In genomic region chr10:67075931-67076878, GRCm38 (mm10) we compare ENCODE assay signal across 10 mouse cellular contexts. TPM values are rescaled to one million over a fixed set of nuclear protein-coding genes. Genes with fewer than 3 reads are reported as not detected.
DNase-seq lines count a peak whose midpoint lies in the region; ATAC-seq and TF ChIP-seq lines count a peak whose summit lies in the region.
"Had no signal": no experiment of that assay in that cellular context is flagged by ENCODE, and none has a peak within 500 bp of the region (broad histone marks: within the 10 kb centered on the region; RNA-seq: fewer than 3 reads in every experiment).

No protein-coding gene starts in this region.

- no peaks in the 10 kb centered on the region for H3K9me3 ChIP-seq in limb, embryonic 10.5 days (replicated peaks)
- no peaks in the 10 kb centered on the region for H3K9me3 ChIP-seq in intestine, postnatal 0 days (ENCODE audit: control insufficient read depth)
- H3K9me3 ChIP-seq: stomach, embryonic 15.5 days had no signal

- 15% methylated on average over 21 of the region's 21 CpGs for WGBS in cerebellum, adult 2 months
- 80% methylated on average over 21 of the region's 21 CpGs for WGBS in limb, embryonic 10.5 days
- 76% methylated on average over 21 of the region's 21 CpGs for WGBS in intestine, postnatal 0 days
- WGBS in lung, adult 2 months: 70% methylated on average over 21 of the region's 21 CpGs

- peak; percentile 94 for DNase-seq in heart, adult 11 months
- no peak for DNase-seq in heart, postnatal 4 days
- peak; percentile 87 to 94 for DNase-seq in cerebellum, adult 2 months
- DNase-seq in kidney, adult 8-10 months: peak; percentile 47 to 49
- peak; percentile 33 for DNase-seq in limb, embryonic 10.5 days (ENCODE audit: low spot score)
- no peak for DNase-seq in lung, adult 2 months
- no peak for DNase-seq in lung, adult 18-20 months

- peak overlapping the region; percentile 85 for H3K27ac ChIP-seq in cerebellum, adult 2 months (ENCODE audit: insufficient read depth, low read length)
- no peak overlapping the region for H3K27ac ChIP-seq in limb, embryonic 10.5 days
- no peak overlapping the region for H3K27ac ChIP-seq in intestine, postnatal 0 days (ENCODE audit: low read depth, low read length)
- H3K27ac ChIP-seq: macrophage; stomach, embryonic 15.5 days had no signal

- no peak for TF ChIP-seq CTCF in cerebellum, adult 2 months (IDR thresholded peaks at IDR 0.05; ENCODE audit: borderline replicate concordance, insufficient read depth, low read depth, low read length)
- TF ChIP-seq CTCF in intestine, postnatal 0 days (IDR thresholded peaks at IDR 0.05; ENCODE audit: low read depth): no peak
- no peak for TF ChIP-seq CTCF in lung, adult 2 months (IDR thresholded peaks at IDR 0.05; ENCODE audit: insufficient read depth, low read length)

- no peak overlapping the region for H3K9ac ChIP-seq in intestine, postnatal 0 days (ENCODE audit: low read depth, low read length)
- H3K9ac ChIP-seq: stomach, embryonic 15.5 days had no signal

- no peak for ATAC-seq in intestine, postnatal 0 days

- peaks cover 25% of the 10 kb centered on the region for H3K4me1 ChIP-seq in cerebellum, adult 2 months (ENCODE audit: control insufficient read depth, insufficient read depth, low read length)
- H3K4me1 ChIP-seq in limb, embryonic 10.5 days: peaks cover 6% of the 10 kb centered on the region
- no peaks in the 10 kb centered on the region for H3K4me1 ChIP-seq in intestine, postnatal 0 days (replicated peaks; ENCODE audit: control insufficient read depth, insufficient read depth, low read length)
- H3K4me1 ChIP-seq in lung, adult 2 months (ENCODE audit: control insufficient read depth, insufficient read depth, low read length): peaks cover 11% of the 10 kb centered on the region

- H3K36me3 ChIP-seq in limb, embryonic 10.5 days: no peaks in the 10 kb centered on the region
- H3K36me3 ChIP-seq in intestine, postnatal 0 days (ENCODE audit: control insufficient read depth, insufficient read depth): no peaks in the 10 kb centered on the region
- H3K36me3 ChIP-seq: stomach, embryonic 15.5 days had no signal

- H3K4me2 ChIP-seq in intestine, postnatal 0 days (replicated peaks; ENCODE audit: low read depth): no peak overlapping the region
- H3K4me2 ChIP-seq: stomach, embryonic 15.5 days had no signal

- H3K27me3 ChIP-seq in cerebellum, adult 2 months (ENCODE audit: control insufficient read depth, insufficient read depth, low read length): no peaks in the 10 kb centered on the region
- no peaks in the 10 kb centered on the region for H3K27me3 ChIP-seq in limb, embryonic 10.5 days (ENCODE audit: low read depth, poor library complexity, severe bottlenecking)
- H3K27me3 ChIP-seq in intestine, postnatal 0 days (replicated peaks; ENCODE audit: control insufficient read depth, insufficient read depth, low read length): no peaks in the 10 kb centered on the region
- H3K27me3 ChIP-seq: stomach, embryonic 15.5 days had no signal

- no peak overlapping the region for H3K4me3 ChIP-seq in cerebellum, adult 2 months (replicated peaks; ENCODE audit: insufficient read depth, low read depth, low read length)
- H3K4me3 ChIP-seq in limb, embryonic 10.5 days: no peak overlapping the region
- H3K4me3 ChIP-seq in intestine, postnatal 0 days (ENCODE audit: low read depth, low read length): no peak overlapping the region
- H3K4me3 ChIP-seq in lung, adult 2 months (replicated peaks; ENCODE audit: extremely low read depth, low read depth, low read length): no peak overlapping the region
- H3K4me3 ChIP-seq: stomach, embryonic 15.5 days had no signal

- TF ChIP-seq POLR2A in cerebellum, adult 2 months (IDR thresholded peaks at IDR 0.05; ENCODE audit: borderline replicate concordance, insufficient read depth, low read length): peak; percentile 1; the same call in 1 of the 2 replicates
- no peak for TF ChIP-seq POLR2A in lung, adult 2 months (IDR thresholded peaks at IDR 0.05; ENCODE audit: borderline replicate concordance, extremely low read depth, low read depth, low read length)

RNA-seq across cellular contexts. Expression of gene Jmjd1c, which starts 19.7 kb away (rescaled TPM):
- 10 to 100 TPM; 66.7 to 70.5 TPM for total RNA-seq in heart, postnatal 4 days (2021)
- polyA plus RNA-seq in cerebellum, adult 2 months (2012; rRNA removed): 56.3 and 63.8 TPM in 2 replicates
- 27.6 and 31.6 TPM in 2 replicates for polyA plus RNA-seq in limb, embryonic 10.5 days (2016; fragmentation: Nextera tagmentation; extraction: Ambion mirVana)
- polyA plus RNA-seq in intestine, postnatal 0 days (2015; fragmentation: Nextera tagmentation; extraction: Ambion mirVana): 33.4 and 39.6 TPM in 2 replicates
- polyA plus RNA-seq in lung, adult 2 months (2012; rRNA removed): 16.4 and 19.4 TPM in 2 replicates

RNA-seq across cellular contexts. Expression of gene Reep3, which starts 20.5 kb away (rescaled TPM):
- 10 to 100 TPM; 42.9 to 43.7 TPM for total RNA-seq in heart, postnatal 4 days (2021)
- 44.0 and 45.2 TPM in 2 replicates for polyA plus RNA-seq in cerebellum, adult 2 months (2012; rRNA removed)
- polyA plus RNA-seq in limb, embryonic 10.5 days (2016; fragmentation: Nextera tagmentation; extraction: Ambion mirVana): 17.8 and 22.2 TPM in 2 replicates
- 77.4 and 81.2 TPM in 2 replicates for polyA plus RNA-seq in intestine, postnatal 0 days (2015; fragmentation: Nextera tagmentation; extraction: Ambion mirVana)
- 16.7 and 26.5 TPM in 2 replicates for polyA plus RNA-seq in lung, adult 2 months (2012; rRNA removed)

Comparison
In these comparisons a context has a peak if more than half of its experiments do, and no peak if none do; other contexts are left out.
1. DNase-seq: peak in heart, adult 11 months (single experiment), cerebellum, adult 2 months (2 of 2), kidney, adult 8-10 months (2 of 2) and limb, embryonic 10.5 days (single experiment); none in heart, postnatal 4 days (single experiment), lung, adult 2 months (single experiment) and lung, adult 18-20 months (0 of 2).